Mouse (Mus musculus): ENCODE measurements around the gene Palm. TPM values are rescaled to one million over a fixed set of nuclear protein-coding genes. Genes with fewer than 3 reads are reported as not detected.

Palm gene
- polyA plus RNA-seq, 1 experiment from 2014 or later = 29.6 TPM

DNA sequence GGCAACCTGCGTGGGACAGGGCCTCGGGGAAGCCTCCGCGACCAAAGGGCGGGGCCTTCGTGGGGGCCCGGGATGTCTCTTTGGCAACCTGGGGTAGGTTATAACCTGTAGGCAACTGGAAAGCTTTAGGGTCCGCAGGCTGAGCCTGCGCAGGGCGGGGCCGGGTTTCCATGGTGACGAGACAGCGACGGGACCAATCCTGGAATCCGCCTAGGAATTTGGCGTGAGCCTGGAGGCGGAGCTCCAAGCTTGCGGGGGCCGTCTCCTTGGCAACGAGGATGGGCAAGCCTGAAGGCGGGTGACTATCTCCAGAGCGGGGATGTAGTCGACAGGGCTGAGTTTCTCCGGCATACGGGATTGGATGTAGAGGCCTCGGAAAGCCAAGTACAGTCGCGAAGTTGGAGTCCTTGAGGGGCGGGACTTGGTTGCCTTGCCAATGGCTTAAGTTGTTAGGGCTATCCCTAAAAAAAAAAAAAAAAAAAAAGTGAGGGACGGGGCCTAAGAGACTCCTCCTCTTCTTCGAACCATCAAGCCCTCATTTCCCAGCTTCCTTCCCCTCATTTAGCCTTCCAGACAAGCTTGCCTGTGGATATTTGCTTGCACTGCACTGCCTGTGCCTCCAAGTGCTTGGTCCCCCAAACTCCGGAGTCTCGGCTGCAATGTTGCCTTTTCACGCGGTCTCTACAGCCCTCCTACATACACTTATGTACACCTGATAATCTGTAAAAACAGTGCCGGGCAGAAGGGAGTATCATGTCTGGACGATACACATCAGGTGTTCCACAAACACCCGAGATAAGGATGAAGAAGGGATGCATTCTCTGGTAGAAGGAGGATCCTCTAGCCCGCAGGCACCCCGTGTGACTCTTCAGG is 25.8 kb upstream of the Palm start:
- ATAC-seq = peak; percentile 68
- Histone ChIP-seq H3K27me3 (replicated peaks; ENCODE audit: insufficient read depth, low read length) (no peaks in the 10 kb centered on the region), H3K4me2 (replicated peaks; ENCODE audit: low read depth, low read length) (peak overlapping the region; percentile 70), H3K9me3 (ENCODE audit: low read length) (no peaks in the 10 kb centered on the region), H3K36me3 (ENCODE audit: insufficient read depth, low read length) (no peaks in the 10 kb centered on the region), H3K4me3 (ENCODE audit: low read depth, low read length) (peak overlapping the region; percentile 81), H3K4me1 (ENCODE audit: insufficient read depth, low read depth, low read length) (peaks cover 8% of the 10 kb centered on the region), H3K9ac (replicated peaks; ENCODE audit: low read depth) (0 out of 2 replicates have a peak overlapping the region, but pooled peaks have one; percentile 32), H3K27ac (ENCODE audit: low read length) (peak overlapping the region; percentile 85)
- WGBS = 8% methylated on average over 40 of the region's 40 CpGs
- DNase-seq (ENCODE audit: low spot score) = peak; percentile 93
- TF ChIP-seq EP300 (IDR thresholded peaks at IDR 0.05) = no peak
- TF ChIP-seq CTCF (IDR thresholded peaks at IDR 0.05) = no peak

DNA sequence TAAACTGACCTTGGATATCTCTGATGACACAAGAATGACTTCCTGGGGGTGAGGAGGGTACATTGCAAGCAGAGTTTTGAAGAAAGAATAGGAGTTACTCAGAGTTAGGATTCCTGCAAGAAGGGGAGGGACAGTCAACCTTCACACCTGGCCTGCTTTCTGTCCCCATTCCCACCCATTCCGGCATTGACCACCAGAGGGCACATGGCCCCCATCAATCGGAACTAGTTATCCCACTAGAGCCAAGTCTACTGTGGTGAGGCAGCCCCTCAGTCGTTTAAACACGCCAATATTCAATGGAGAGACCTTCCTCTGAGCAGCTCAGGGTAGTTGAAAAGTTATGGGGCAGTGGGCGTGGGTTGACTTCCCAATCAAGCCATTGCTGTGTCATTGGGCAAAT is 25.0 kb upstream of the Palm start:
- no peaks in the 10 kb centered on the region for H3K27me3 ChIP-seq (replicated peaks; ENCODE audit: insufficient read depth, low read length)
- H3K4me3 ChIP-seq (ENCODE audit: low read depth, low read length) = no peak overlapping the region
- TF ChIP-seq EP300 (IDR thresholded peaks at IDR 0.05) (no peak), CTCF (IDR thresholded peaks at IDR 0.05) (peak; percentile 98)
- ATAC-seq = no peak
- H3K9me3 ChIP-seq (ENCODE audit: low read length) = no peaks in the 10 kb centered on the region
- 0 out of 2 replicates have a peak overlapping the region, but pooled peaks have one; percentile 20 for H3K27ac ChIP-seq (ENCODE audit: low read length)
- under 1% methylated on average over 5 of the region's 5 CpGs for WGBS
- no peak overlapping the region for H3K4me2 ChIP-seq (replicated peaks; ENCODE audit: low read depth, low read length)
- DNase-seq (ENCODE audit: low spot score) = peak; percentile 74
- no peak overlapping the region for H3K9ac ChIP-seq (replicated peaks; ENCODE audit: low read depth)
- peaks cover 8% of the 10 kb centered on the region for H3K4me1 ChIP-seq (ENCODE audit: insufficient read depth, low read depth, low read length)
- no peaks in the 10 kb centered on the region for H3K36me3 ChIP-seq (ENCODE audit: insufficient read depth, low read length)

DNA sequence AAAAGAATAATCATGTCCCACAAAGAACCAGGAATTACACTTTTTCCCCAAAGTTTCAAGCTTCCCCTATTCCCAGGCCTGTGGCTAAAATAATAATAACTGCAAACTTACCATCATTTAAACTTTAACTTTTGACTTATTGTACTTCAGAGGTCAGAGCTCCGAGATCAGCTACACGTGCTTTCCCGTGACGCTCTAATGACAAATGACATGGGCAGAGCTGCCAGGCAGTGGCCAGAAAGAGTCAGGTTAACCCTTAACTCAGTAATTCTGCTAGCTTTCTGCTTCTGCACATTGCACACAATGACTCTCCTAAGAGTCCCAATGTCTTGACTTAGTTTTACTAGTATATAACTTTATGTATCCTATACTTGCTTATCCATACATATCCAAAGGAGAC is 24.0 kb upstream of the Palm start:
- 27% methylated on average over 4 of the region's 4 CpGs for WGBS
- Histone ChIP-seq H3K27ac (ENCODE audit: low read length) (no peak overlapping the region), H3K36me3 (ENCODE audit: insufficient read depth, low read length) (no peaks in the 10 kb centered on the region), H3K27me3 (replicated peaks; ENCODE audit: insufficient read depth, low read length) (no peaks in the 10 kb centered on the region), H3K4me2 (replicated peaks; ENCODE audit: low read depth, low read length) (no peak overlapping the region), H3K4me1 (ENCODE audit: insufficient read depth, low read depth, low read length) (peaks cover 8% of the 10 kb centered on the region), H3K9me3 (ENCODE audit: low read length) (no peaks in the 10 kb centered on the region), H3K9ac (replicated peaks; ENCODE audit: low read depth) (no peak overlapping the region), H3K4me3 (ENCODE audit: low read depth, low read length) (no peak overlapping the region)
- ATAC-seq (no peak), DNase-seq (ENCODE audit: low spot score) (no peak)
- TF ChIP-seq EP300 (IDR thresholded peaks at IDR 0.05) = no peak
- no peak for TF ChIP-seq CTCF (IDR thresholded peaks at IDR 0.05)

DNA sequence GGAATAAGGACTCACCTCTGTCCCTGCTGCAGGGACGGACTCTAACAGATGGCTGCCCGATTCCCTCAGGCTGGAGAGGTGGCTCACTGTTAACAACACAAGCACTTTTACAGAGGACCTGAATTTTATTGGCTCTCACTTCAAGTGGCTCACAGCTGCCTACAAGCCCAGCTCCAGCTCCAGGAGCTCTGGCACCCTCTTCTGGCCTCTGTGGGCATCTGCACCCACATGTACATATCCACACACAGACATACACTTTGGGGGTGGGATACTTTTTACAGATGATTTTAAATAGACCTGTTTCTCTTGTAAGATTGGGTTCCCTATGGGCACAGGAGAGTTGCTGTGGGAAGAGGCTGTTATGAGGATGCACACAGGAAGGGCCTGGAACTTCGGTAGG is 21.1 kb upstream of the Palm start:
- WGBS = 88% methylated on average over 3 of the region's 3 CpGs

DNA sequence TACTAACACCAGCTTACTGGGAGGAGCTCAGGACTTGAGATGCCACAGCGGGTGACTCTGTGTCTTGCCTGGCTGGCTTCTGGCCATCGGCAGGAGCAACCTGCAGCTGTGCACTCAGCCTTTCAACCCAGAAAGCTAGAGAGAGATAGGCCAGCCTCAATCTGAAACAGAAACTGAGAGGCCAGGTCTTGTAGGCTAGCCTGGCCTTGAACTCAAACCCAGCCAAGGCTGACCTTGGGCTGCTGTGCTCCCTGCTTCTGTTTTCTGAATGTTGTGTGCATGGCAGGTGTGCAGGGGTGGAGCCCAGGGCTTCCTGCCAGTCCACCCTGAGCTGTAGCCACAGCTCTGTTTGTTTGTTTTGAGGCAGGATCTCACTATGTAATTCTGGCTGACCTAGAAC is 20.2 kb upstream of the Palm start:
- no peak for ATAC-seq
- H3K4me2 ChIP-seq (replicated peaks; ENCODE audit: low read depth, low read length) = no peak overlapping the region
- 0 out of 2 replicates have a peak, but pooled peaks cover 8% of the 10 kb centered on the region for H3K4me1 ChIP-seq (ENCODE audit: insufficient read depth, low read depth, low read length)
- TF ChIP-seq EP300 (IDR thresholded peaks at IDR 0.05) (no peak), CTCF (IDR thresholded peaks at IDR 0.05) (no peak)
- H3K9ac ChIP-seq (replicated peaks; ENCODE audit: low read depth) = no peak overlapping the region
- no peak overlapping the region for H3K4me3 ChIP-seq (ENCODE audit: low read depth, low read length)
- H3K27ac ChIP-seq (ENCODE audit: low read length) = no peak overlapping the region
- H3K27me3 ChIP-seq (replicated peaks; ENCODE audit: insufficient read depth, low read length) = no peaks in the 10 kb centered on the region
- no peaks in the 10 kb centered on the region for H3K36me3 ChIP-seq (ENCODE audit: insufficient read depth, low read length)
- H3K9me3 ChIP-seq (ENCODE audit: low read length) = no peaks in the 10 kb centered on the region
- no peak for DNase-seq (ENCODE audit: low spot score)
- 79% methylated on average over 2 of the region's 2 CpGs for WGBS

More for the DNA sequence above, 21.1 kb upstream of the Palm start:
- Histone ChIP-seq H3K9me3 (ENCODE audit: low read length) (no peaks in the 10 kb centered on the region), H3K9ac (replicated peaks; ENCODE audit: low read depth) (no peak overlapping the region), H3K4me1 (ENCODE audit: insufficient read depth, low read depth, low read length) (0 out of 2 replicates have a peak, but pooled peaks cover 1% of the 10 kb centered on the region), H3K36me3 (ENCODE audit: insufficient read depth, low read length) (no peaks in the 10 kb centered on the region), H3K27me3 (replicated peaks; ENCODE audit: insufficient read depth, low read length) (no peaks in the 10 kb centered on the region), H3K4me3 (ENCODE audit: low read depth, low read length) (no peak overlapping the region), H3K27ac (ENCODE audit: low read length) (no peak overlapping the region), H3K4me2 (replicated peaks; ENCODE audit: low read depth, low read length) (no peak overlapping the region)
- DNase-seq (ENCODE audit: low spot score) (no peak), ATAC-seq (no peak)
- TF ChIP-seq CTCF (IDR thresholded peaks at IDR 0.05) = peak; percentile 33; the same call in 1 of the 2 replicates
- TF ChIP-seq EP300 (IDR thresholded peaks at IDR 0.05) = no peak

DNA sequence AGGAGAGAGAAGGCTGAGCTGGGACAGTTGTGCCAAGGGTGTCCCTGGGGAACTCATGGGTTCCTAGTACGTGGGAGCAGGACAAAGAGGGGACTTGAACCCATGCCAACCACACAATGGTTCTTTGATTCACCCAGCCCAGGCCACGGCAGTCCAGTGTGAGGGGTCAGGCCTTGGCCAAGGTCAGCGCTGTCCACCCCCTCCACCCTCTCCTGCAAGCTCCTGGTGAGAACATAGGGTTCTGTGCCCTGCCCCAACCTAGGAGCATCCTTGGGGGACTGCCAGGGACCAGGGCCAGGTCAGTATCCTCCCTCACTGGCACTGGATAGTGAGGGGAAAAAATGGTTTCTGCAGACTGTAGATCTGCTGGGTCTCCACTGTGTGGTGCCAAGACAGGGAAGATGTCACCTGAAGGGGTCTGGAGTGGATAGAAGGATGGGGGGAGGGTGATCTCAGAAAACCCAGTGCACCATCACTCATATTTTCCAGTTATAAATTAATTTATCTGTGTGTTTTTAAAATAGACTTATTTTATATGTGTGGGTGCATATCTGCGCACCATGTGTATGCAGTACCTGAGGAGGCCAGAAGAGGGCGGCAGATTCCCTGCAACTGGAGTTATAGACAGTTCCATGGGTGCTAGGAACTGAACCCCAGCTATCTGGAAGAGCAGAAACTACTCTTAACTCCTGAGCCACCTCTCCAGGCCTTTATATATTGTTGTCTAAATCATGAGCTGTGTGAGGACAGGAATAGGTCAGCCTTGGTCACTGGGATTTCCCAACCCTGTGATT is 18.7 kb upstream of the Palm start:
- no peaks in the 10 kb centered on the region for H3K36me3 ChIP-seq (ENCODE audit: insufficient read depth, low read length)
- H3K4me2 ChIP-seq (replicated peaks; ENCODE audit: low read depth, low read length) = no peak overlapping the region
- WGBS = 63% methylated on average over 5 of the region's 5 CpGs
- ATAC-seq (no peak), DNase-seq (ENCODE audit: low spot score) (no peak)
- no peak overlapping the region for H3K27ac ChIP-seq (ENCODE audit: low read length)
- 0 out of 2 replicates have a peak, but pooled peaks cover 13% of the 10 kb centered on the region for H3K4me1 ChIP-seq (ENCODE audit: insufficient read depth, low read depth, low read length)
- H3K27me3 ChIP-seq (replicated peaks; ENCODE audit: insufficient read depth, low read length) = no peaks in the 10 kb centered on the region
- no peak overlapping the region for H3K4me3 ChIP-seq (ENCODE audit: low read depth, low read length)
- no peaks in the 10 kb centered on the region for H3K9me3 ChIP-seq (ENCODE audit: low read length)
- peak; percentile 47 for TF ChIP-seq CTCF (IDR thresholded peaks at IDR 0.05)
- no peak for TF ChIP-seq EP300 (IDR thresholded peaks at IDR 0.05)
- H3K9ac ChIP-seq (replicated peaks; ENCODE audit: low read depth) = no peak overlapping the region

Measured in lung, postnatal 0 days (tissue).